Mouse (Mus musculus): ENCODE results near the gene Sema5a.

Sema5a gene

GRCm38 (mm10) chr15:32637879-32638278, 393.3 kb downstream of the Sema5a start:
- no peak for DNase-seq (ENCODE audit: low spot score)

- no peak for DNase-seq (ENCODE audit: low spot score)
These were observed 402.6 kb downstream of the Sema5a start for GRCm38 (mm10) chr15:32647061-32647687.

GRCm38 (mm10) chr15:32654046-32654445, 409.4 kb downstream of the Sema5a start:
- DNase-seq (ENCODE audit: low spot score): no peak

GRCm38 (mm10) chr15:32656017-32656416, 411.4 kb downstream of the Sema5a start:
- DNase-seq (ENCODE audit: low spot score): no peak

GRCm38 (mm10) chr15:32676446-32676845, 431.8 kb downstream of the Sema5a start:
- DNase-seq (ENCODE audit: low spot score): no peak

- peak; percentile 13 for DNase-seq (ENCODE audit: low spot score)
These were observed 440.5 kb downstream of the Sema5a start for GRCm38 (mm10) chr15:32685152-32685551.

- peak; percentile 49 for DNase-seq (ENCODE audit: low spot score)
These were observed 446.4 kb downstream of the Sema5a start for GRCm38 (mm10) chr15:32691021-32691420.

- no peak for DNase-seq (ENCODE audit: low spot score)
These were observed 448.4 kb downstream of the Sema5a start for GRCm38 (mm10) chr15:32693006-32693405.

GRCm38 (mm10) chr15:32717298-32717985, 472.8 kb downstream of the Sema5a start:
- DNase-seq (ENCODE audit: low spot score): no peak

- DNase-seq (ENCODE audit: low spot score): peak; percentile 63
These were observed 473.8 kb downstream of the Sema5a start for GRCm38 (mm10) chr15:32718293-32718963.

- no peak for DNase-seq (ENCODE audit: low spot score)
These were observed 474.3 kb downstream of the Sema5a start for GRCm38 (mm10) chr15:32718964-32719311.

GRCm38 (mm10) chr15:32730839-32731238, 486.2 kb downstream of the Sema5a start:
- peak; percentile 46 for DNase-seq (ENCODE audit: low spot score)

Measured in layer of hippocampus, adult 11-12 months (tissue).